Mouse (Mus musculus) myocyte (in vitro differentiated cells): Measurements from ENCODE around the gene Ubqln4.

Experiments
- CEBPB ChIP-seq: IDR thresholded peaks from 2 replicates; pipeline ENCODE4 v1.6.1; 2011; ENCODE audit warnings: mild to moderate bottlenecking, moderate library complexity; ENCODE audit not compliant: poor library complexity, insufficient read depth, severe bottlenecking
- POLR2A ChIP-seq: IDR thresholded peaks from one replicate; pipeline ENCODE4 v1.6.1; 2011; ENCODE audit warnings: low read depth, mild to moderate bottlenecking, control low read depth, moderate library complexity; ENCODE audit not compliant: insufficient read length

GRCm38 (mm10) chr3:88571856-88572255 is 18.3 kb downstream of the Ubqln4 start:
- TF ChIP-seq CEBPB, result no peak
- no peak for TF ChIP-seq POLR2A
